Mouse (Mus musculus) liver, postnatal 0 days (tissue): ENCODE data around the gene Col6a4.

Source experiments
- CTCF ChIP-seq: sonication (generic); IDR thresholded peaks from 2 replicates; pipeline ENCODE4 v1.5.1; 2016; ENCODE audit warnings: antibody characterized with exemption, low read depth
- EP300 ChIP-seq: IDR thresholded peaks from 2 replicates; pipeline ENCODE4 v1.6.1; 2016; ENCODE audit warnings: antibody characterized with exemption, low read depth, mild to moderate bottlenecking

DNA sequence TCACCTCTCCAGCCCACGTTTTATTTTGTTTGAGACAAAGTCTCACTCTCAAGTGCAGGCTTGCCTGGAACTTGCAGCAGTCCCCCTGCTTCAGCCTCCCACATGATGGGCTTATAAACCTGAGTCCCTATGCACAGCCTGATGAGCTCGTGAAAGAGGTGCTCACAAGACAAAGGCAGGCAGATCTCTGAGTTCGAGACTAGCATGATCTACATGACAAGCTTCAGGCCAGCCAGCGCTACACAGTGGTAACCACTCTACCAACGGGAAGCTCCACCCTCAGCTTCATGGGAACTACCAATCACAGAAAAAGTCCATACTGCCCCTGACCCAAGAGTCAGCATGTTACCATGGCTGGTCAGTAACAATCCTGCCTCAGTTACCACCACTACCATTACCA lies 4.6 kb upstream of the Col6a4 start:
- TF ChIP-seq CTCF (no peak), EP300 (no peak)
